Mouse (Mus musculus): ENCODE measurements at regions not wholly inside any gene's neighbourhood (a gene's known extent, or its start where the extent isn't known, plus 50 kb on each side); places are given as distances from the start of the nearest gene placed in this dataset.

GRCm38 (mm10) chr1:77316198-77316597, 198.7 kb downstream of the Epha4 start:
- no peak for DNase-seq

Data from kidney, adult 11 months (tissue).